In the genomic region with DNA sequence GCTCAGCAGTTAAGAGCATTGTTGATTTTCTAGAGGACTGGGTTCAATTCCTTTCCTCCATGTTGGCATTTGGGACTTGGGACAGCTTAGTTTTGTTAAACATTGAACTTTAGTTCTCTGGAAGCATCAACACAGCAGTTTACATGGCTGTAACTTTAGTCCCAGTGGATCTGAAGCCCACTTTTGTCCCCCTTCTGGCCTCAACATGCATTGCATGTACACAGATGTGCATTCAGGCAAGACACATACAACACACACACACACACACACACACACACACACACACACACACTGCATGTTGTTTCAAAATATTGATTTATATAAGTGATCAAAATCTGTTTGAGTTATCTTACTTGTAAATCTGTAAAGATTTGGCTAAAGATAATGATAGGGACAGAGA, we compare ENCODE assay signal across 8 mouse cellular contexts. TPM values are rescaled to one million over a fixed set of nuclear protein-coding genes. Genes with fewer than 3 reads are reported as not detected.
DNase-seq lines count a peak whose midpoint lies in the region; ATAC-seq and TF ChIP-seq lines count a peak whose summit lies in the region.

No protein-coding gene starts in this region.

- no peaks in the 10 kb centered on the region for H3K9me3 ChIP-seq in liver, embryonic 14.5 days (ENCODE audit: control insufficient read depth, low read length)
- H3K9me3 ChIP-seq in neural tube, embryonic 11.5 days (ENCODE audit: control insufficient read depth, low read length): no peaks in the 10 kb centered on the region

- no peaks in the 10 kb centered on the region for H3K4me1 ChIP-seq in cerebellum, adult 2 months (ENCODE audit: control insufficient read depth, insufficient read depth, low read length)
- H3K4me1 ChIP-seq in liver, embryonic 14.5 days (replicated peaks; ENCODE audit: control insufficient read depth in 2 of 2, insufficient read depth in 2 of 2, low read length in 1 of 2): no peaks in the 10 kb centered on the region
- H3K4me1 ChIP-seq in neural tube, embryonic 11.5 days (ENCODE audit: control insufficient read depth, insufficient read depth, low read length): no peaks in the 10 kb centered on the region

- TF ChIP-seq POLR2A in cerebellum, adult 2 months (IDR thresholded peaks at IDR 0.05; ENCODE audit: borderline replicate concordance, insufficient read depth, low read length): no peak
- TF ChIP-seq POLR2A in brain, embryonic 14.5 days (IDR thresholded peaks at IDR 0.05; ENCODE audit: borderline replicate concordance, extremely low read depth, insufficient read depth, insufficient read length, poor library complexity, severe bottlenecking): no peak

- no peaks in the 10 kb centered on the region for H3K36me3 ChIP-seq in liver, embryonic 14.5 days (replicated peaks; ENCODE audit: control insufficient read depth, insufficient read depth, low read depth)
- no peaks in the 10 kb centered on the region for H3K36me3 ChIP-seq in neural tube, embryonic 11.5 days (ENCODE audit: control insufficient read depth, insufficient read depth, low read length)

- TF ChIP-seq CTCF in cerebellum, adult 2 months (IDR thresholded peaks at IDR 0.05; ENCODE audit: borderline replicate concordance, insufficient read depth, low read depth, low read length): no peak
- TF ChIP-seq CTCF in liver, embryonic 14.5 days (IDR thresholded peaks at IDR 0.05; ENCODE audit: low read depth): peak; percentile 48
- TF ChIP-seq CTCF in brain, embryonic 14.5 days (IDR thresholded peaks at IDR 0.05; ENCODE audit: borderline replicate concordance, extremely low read depth, insufficient read depth, insufficient read length): peak; percentile 45; the same call in 1 of the 2 replicates

- H3K4me2 ChIP-seq in liver, embryonic 14.5 days (ENCODE audit: low read depth): no peak overlapping the region
- H3K4me2 ChIP-seq in neural tube, embryonic 11.5 days (ENCODE audit: low read depth): no peak overlapping the region

- no peaks in the 10 kb centered on the region; the same call in 1 of the 2 replicates for H3K27me3 ChIP-seq in cerebellum, adult 2 months (ENCODE audit: control insufficient read depth, insufficient read depth, low read length)
- H3K27me3 ChIP-seq in liver, embryonic 14.5 days (ENCODE audit: control insufficient read depth, insufficient read depth, low read length): no peaks in the 10 kb centered on the region
- H3K27me3 ChIP-seq in neural tube, embryonic 11.5 days (ENCODE audit: control insufficient read depth, insufficient read depth, low read length): no peaks in the 10 kb centered on the region

- DNase-seq in cerebellum, postnatal 10 days: peak; percentile 25 to 44
- DNase-seq in cerebellum, adult 2 months: no peak
- DNase-seq in liver, embryonic 14.5 days (ENCODE audit: low read depth in 3 of 3, low spot score in 3 of 3): no peak
- no peak for DNase-seq in liver
- peak; percentile 48 for DNase-seq in brain, embryonic 14.5 days (ENCODE audit: low read depth)
- peak; percentile 21 for DNase-seq in neural tube, embryonic 11.5 days (ENCODE audit: low spot score)
- DNase-seq in cerebellum, adult 11-12 months: no peak
- no peak for DNase-seq in layer of hippocampus, adult 18-20 months (ENCODE audit: low spot score in 2 of 2)

- no peak overlapping the region for H3K4me3 ChIP-seq in cerebellum, adult 2 months (replicated peaks; ENCODE audit: insufficient read depth, low read depth, low read length)
- no peak overlapping the region for H3K4me3 ChIP-seq in liver, embryonic 14.5 days (ENCODE audit: insufficient read depth in 1 of 2, low read depth in 2 of 2, low read length in 2 of 2)
- H3K4me3 ChIP-seq in neural tube, embryonic 11.5 days (ENCODE audit: low read depth, low read length): no peak overlapping the region

- H3K27ac ChIP-seq in cerebellum, adult 2 months (ENCODE audit: insufficient read depth, low read length): no peak overlapping the region
- no peak overlapping the region for H3K27ac ChIP-seq in liver, embryonic 14.5 days
- no peak overlapping the region for H3K27ac ChIP-seq in neural tube, embryonic 11.5 days (ENCODE audit: low read depth, low read length)

- no peak overlapping the region for H3K9ac ChIP-seq in liver, embryonic 14.5 days (replicated peaks)
- no peak overlapping the region for H3K9ac ChIP-seq in neural tube, embryonic 11.5 days (ENCODE audit: low read length)

- no peak for TF ChIP-seq EP300 in liver, embryonic 14.5 days (IDR thresholded peaks at IDR 0.05; ENCODE audit: low read depth)

- ATAC-seq in liver, embryonic 14.5 days (ENCODE audit: insufficient read depth): no peak
- no peak for ATAC-seq in neural tube, embryonic 11.5 days (ENCODE audit: insufficient read depth, low FRiP score, low TSS enrichment)

RNA-seq across cellular contexts. Expression of gene Stk31, which starts 2.1 kb away (rescaled TPM):
- polyA plus RNA-seq in cerebellum, adult 2 months (2012; rRNA removed): 0.03 and 0.08 TPM in 2 replicates
- polyA plus RNA-seq in liver, embryonic 14.5 days (2012; rRNA removed): not detected in 2 replicates
- polyA plus RNA-seq in liver, embryonic 14.5 days (2014; fragmentation: Nextera tagmentation; extraction: Ambion mirVana): not detected in 2 replicates
- 0.03 and 0.11 TPM in 2 replicates for polyA plus RNA-seq in brain, embryonic 14.5 days (2012; rRNA removed)
- 0.14 TPM in 1 of 2 replicates, not detected in the other for polyA plus RNA-seq in neural tube, embryonic 11.5 days (2014; fragmentation: Nextera tagmentation; extraction: Ambion mirVana)
- total RNA-seq in layer of hippocampus, adult 18-20 months (2021): 1 to 10 TPM; 1.3 to 1.7 TPM

RNA-seq across cellular contexts. Expression of gene Fam221a, which starts 29.9 kb away (rescaled TPM):
- polyA plus RNA-seq in cerebellum, adult 2 months (2012; rRNA removed): 1.2 and 1.7 TPM in 2 replicates
- 1.5 and 2.2 TPM in 2 replicates for polyA plus RNA-seq in liver, embryonic 14.5 days (2012; rRNA removed)
- 2.4 and 2.5 TPM in 2 replicates for polyA plus RNA-seq in liver, embryonic 14.5 days (2014; fragmentation: Nextera tagmentation; extraction: Ambion mirVana)
- polyA plus RNA-seq in brain, embryonic 14.5 days (2012; rRNA removed): 6.5 and 7.0 TPM in 2 replicates
- 4.6 and 5.9 TPM in 2 replicates for polyA plus RNA-seq in neural tube, embryonic 11.5 days (2014; fragmentation: Nextera tagmentation; extraction: Ambion mirVana)
- total RNA-seq in layer of hippocampus, adult 18-20 months (2021): 1 to 10 TPM; 1.7 to 2.0 TPM

Comparison
In these comparisons a context has a peak if more than half of its experiments do, and no peak if none do; other contexts are left out.
1. DNase-seq: peak in cerebellum, postnatal 10 days (2 of 2), brain, embryonic 14.5 days (single experiment) and neural tube, embryonic 11.5 days (single experiment); none in cerebellum, adult 2 months (0 of 2), liver, embryonic 14.5 days (0 of 3), liver (single experiment), cerebellum, adult 11-12 months (single experiment) and layer of hippocampus, adult 18-20 months (0 of 2).